Mouse (Mus musculus): ENCODE results near the gene Rpgrip1. TPM values are rescaled to one million over a fixed set of nuclear protein-coding genes. Genes with fewer than 3 reads are reported as not detected.

Gene Rpgrip1
- polyA plus RNA-seq, 1 experiment from 2014 or later, result 62.1 TPM

DNA sequence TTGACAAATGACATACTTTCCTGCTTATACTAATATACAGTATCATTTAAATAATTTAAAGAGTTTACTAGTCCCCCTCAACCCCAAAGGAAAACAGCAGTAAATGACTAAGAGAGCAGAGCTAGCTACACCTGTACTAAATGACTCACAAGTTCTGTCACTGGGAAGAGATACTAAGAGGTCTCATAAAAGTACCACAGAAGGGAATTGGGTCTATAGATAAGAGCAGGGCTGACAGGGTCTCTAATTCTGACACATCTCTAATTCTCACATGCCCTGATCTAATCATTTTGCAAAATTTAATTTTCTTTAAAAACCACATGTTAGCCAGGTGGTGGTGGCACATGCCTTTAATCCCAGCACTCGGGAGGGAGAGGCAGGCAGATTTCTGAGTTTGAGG is 78.3 kb downstream of the Rpgrip1 start:
- WGBS (ENCODE audit: insufficient replicate concordance), result 57% methylated on average over 1 of the region's 1 CpGs
- H3K27me3 ChIP-seq (replicated peaks), result no peaks in the 10 kb centered on the region
- H3K36me3 ChIP-seq, result peaks cover 50% of the 10 kb centered on the region
- H3K9ac ChIP-seq, result no peak overlapping the region
- no peak; the same call in 1 of the 2 replicates for ATAC-seq
- no peak overlapping the region for H3K4me2 ChIP-seq
- H3K27ac ChIP-seq, result no peak overlapping the region
- peaks cover 52% of the 10 kb centered on the region for H3K4me1 ChIP-seq
- H3K4me3 ChIP-seq, result no peak overlapping the region
- H3K9me3 ChIP-seq (replicated peaks), result no peaks in the 10 kb centered on the region

- no peak overlapping the region for H3K27ac ChIP-seq
- no peaks in the 10 kb centered on the region for H3K27me3 ChIP-seq (replicated peaks)
- H3K9me3 ChIP-seq (replicated peaks), result no peaks in the 10 kb centered on the region
- H3K36me3 ChIP-seq, result peaks cover 49% of the 10 kb centered on the region
- WGBS (ENCODE audit: insufficient replicate concordance), result 59% methylated on average over 2 of the region's 2 CpGs
- no peak overlapping the region for H3K4me3 ChIP-seq
- H3K9ac ChIP-seq, result no peak overlapping the region
- H3K4me1 ChIP-seq, result peaks cover 59% of the 10 kb centered on the region
- ATAC-seq, result no peak
- no peak overlapping the region for H3K4me2 ChIP-seq
These were observed 79.0 kb downstream of the Rpgrip1 start for GRCm38 (mm10) chr14:52189519-52189918.

DNA sequence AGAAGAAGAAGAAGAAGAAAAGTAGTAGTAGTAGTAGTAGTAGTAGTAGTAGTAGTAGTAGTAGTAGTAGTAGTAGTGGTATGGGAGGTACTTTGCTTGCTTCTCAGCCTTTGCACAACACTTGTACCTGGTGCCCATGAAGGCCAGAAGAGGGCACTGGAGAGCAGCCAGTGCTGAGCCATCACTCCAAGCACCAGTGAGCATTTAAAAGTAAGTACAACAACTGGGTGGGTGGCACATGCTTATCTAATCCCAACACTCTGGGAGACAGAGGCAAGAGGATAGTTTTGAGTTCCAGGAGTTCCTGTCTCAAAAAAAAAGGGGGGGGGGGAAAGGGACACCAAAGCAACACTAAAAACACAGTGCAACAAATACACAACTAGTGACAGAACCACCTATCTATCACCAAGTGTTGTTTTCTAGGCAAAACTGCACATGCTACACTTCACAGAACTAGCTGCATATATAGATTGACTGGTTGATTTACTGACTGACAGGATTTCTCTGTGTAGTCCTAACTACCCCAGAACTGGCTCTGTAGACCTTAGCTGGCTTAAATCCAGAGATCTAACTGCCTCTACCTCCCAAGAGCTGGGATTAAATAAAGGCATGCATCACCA is 80.3 kb downstream of the Rpgrip1 start:
- Histone ChIP-seq H3K36me3 (peaks cover 47% of the 10 kb centered on the region), H3K27ac (peak overlapping the region; percentile 66), H3K9ac (no peak overlapping the region), H3K4me1 (peaks cover 71% of the 10 kb centered on the region), H3K4me3 (no peak overlapping the region), H3K27me3 (replicated peaks) (no peaks in the 10 kb centered on the region), H3K4me2 (peak overlapping the region; percentile 43), H3K9me3 (replicated peaks) (no peaks in the 10 kb centered on the region)
- peak; percentile 91 for ATAC-seq

DNA sequence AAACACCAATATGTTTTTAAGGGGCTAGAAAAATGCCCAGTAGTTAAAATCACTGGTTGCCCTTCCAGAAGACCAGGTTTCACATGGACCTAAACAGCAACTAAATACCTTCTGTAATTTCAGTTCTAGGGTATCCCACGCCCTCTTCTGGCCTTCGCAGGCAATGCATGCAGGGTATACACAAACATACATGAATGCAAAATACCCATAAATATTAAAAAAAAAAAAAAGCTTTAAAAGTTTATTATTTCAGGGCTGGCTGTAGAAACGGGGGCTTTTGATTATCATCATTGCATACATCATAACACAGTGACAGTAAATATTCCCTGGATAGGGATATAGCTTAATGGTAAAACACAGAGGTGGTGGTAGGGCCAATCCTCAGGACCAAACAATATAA is 85.2 kb downstream of the Rpgrip1 start:
- Histone ChIP-seq H3K9me3 (replicated peaks) (no peaks in the 10 kb centered on the region), H3K4me3 (peak overlapping the region; percentile 100), H3K4me1 (peaks cover 78% of the 10 kb centered on the region), H3K27me3 (replicated peaks) (no peaks in the 10 kb centered on the region), H3K36me3 (peaks cover 46% of the 10 kb centered on the region), H3K27ac (peak overlapping the region; percentile 99; the same call in 1 of the 2 replicates), H3K9ac (peak overlapping the region; percentile 97), H3K4me2 (peak overlapping the region; percentile 81)
- 0% methylated on average over 3 of the region's 3 CpGs for WGBS (ENCODE audit: insufficient replicate concordance)
- ATAC-seq, result no peak

DNA sequence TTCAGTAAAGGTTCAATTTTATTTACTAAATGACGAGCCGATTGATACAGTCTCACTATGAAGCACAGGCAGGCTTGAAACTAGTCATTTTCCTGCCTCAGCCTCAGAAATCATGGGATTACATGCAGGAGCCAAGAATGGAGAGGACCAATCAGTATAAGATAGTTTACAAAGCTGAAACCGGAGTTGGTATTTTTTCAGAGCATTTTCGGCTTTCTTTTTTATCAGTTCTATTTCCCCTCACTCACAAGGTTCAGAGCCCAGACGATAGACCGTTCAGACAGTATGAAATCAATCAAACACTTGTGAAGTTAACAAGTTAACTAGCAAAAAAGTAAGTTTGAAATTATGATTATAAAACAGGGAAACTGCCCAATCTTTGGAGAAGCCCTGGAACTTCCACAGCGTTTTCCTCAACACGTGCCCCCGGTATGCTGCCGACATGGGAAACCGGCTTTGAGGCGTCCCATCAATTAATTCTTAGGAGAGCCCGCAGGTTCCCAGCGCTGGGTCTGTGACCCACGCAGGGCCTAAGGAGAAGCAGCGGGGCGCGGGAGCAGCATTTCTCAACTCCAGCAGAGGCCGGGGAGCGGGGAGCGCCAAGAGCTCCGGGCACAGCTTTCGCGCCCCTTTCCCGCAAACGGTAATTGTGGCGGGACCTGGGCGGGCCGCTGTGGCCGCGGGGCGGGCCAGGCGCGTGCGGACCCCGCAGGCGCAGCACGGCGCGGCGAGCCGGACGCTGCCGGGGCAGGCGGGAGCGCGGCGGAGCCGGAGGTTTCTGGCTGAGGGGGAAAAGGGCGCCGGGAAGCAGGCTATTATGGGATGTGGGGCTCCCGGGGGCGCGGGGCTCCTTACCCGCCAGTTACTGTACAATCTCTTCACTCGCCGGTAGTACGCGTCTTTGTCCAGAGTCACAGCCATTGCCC is 86.0 kb downstream of the Rpgrip1 start:
- Histone ChIP-seq H3K36me3 (peaks cover 52% of the 10 kb centered on the region), H3K9ac (peak overlapping the region; percentile 97), H3K27ac (peak overlapping the region; percentile 99), H3K4me3 (peak overlapping the region; percentile 100), H3K27me3 (replicated peaks) (no peaks in the 10 kb centered on the region), H3K4me1 (peaks cover 70% of the 10 kb centered on the region), H3K9me3 (replicated peaks) (no peaks in the 10 kb centered on the region), H3K4me2 (peak overlapping the region; percentile 81)
- under 1% methylated on average over 54 of the region's 59 CpGs for WGBS (ENCODE audit: insufficient replicate concordance)
- ATAC-seq, result peak; percentile 42

- H3K4me3 ChIP-seq, result peak within 1 kb of the TSS; percentile 100
- H3K9me3 ChIP-seq (replicated peaks), result no peaks in the 10 kb centered on the region
- peak; percentile 88 for ATAC-seq
- peaks cover 54% of the 10 kb centered on the region for H3K36me3 ChIP-seq
- peaks cover 62% of the 10 kb centered on the region for H3K4me1 ChIP-seq
- WGBS (ENCODE audit: insufficient replicate concordance), result under 1% methylated on average over 59 of the region's 59 CpGs
- H3K27ac ChIP-seq, result peak within 1 kb of the TSS; percentile 99
- H3K4me2 ChIP-seq, result peak within 1 kb of the TSS; percentile 81
- peak within 1 kb of the TSS; percentile 97 for H3K9ac ChIP-seq
- H3K27me3 ChIP-seq (replicated peaks), result no peaks in the 10 kb centered on the region
These were observed 86.8 kb downstream of the Rpgrip1 start, which contains the start of gene Supt16 for GRCm38 (mm10) chr14:52197156-52197878. TSS of gene Supt16 (minus strand) at chr14:52197416.

DNA sequence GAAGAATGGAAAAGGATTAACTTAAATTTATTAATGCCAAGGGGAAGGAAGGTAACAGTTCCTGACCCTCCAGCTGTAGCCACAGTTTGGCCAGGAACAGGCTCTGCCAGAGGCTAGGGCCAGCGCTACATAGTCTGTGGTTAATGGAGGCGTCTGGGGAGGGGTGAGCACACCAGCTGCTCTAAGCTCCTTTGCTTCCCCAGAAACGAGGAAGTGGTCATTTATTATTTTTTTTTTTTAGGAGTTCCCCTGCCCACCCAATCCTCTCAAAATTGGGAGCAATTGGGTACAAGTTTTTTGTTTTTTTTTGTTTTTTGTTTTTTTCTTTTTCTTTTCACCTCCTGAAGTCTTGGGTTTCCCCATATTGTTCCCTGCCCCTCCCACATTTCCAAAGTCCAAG is 87.6 kb downstream of the Rpgrip1 start:
- Histone ChIP-seq H3K9ac (peak overlapping the region; percentile 97), H3K27me3 (replicated peaks) (no peaks in the 10 kb centered on the region), H3K4me3 (peak overlapping the region; percentile 100), H3K4me2 (peak overlapping the region; percentile 81), H3K4me1 (peaks cover 55% of the 10 kb centered on the region), H3K36me3 (peaks cover 53% of the 10 kb centered on the region), H3K27ac (peak overlapping the region; percentile 99), H3K9me3 (replicated peaks) (no peaks in the 10 kb centered on the region)
- 16% methylated on average over 3 of the region's 3 CpGs for WGBS (ENCODE audit: insufficient replicate concordance)
- no peak for ATAC-seq

DNA sequence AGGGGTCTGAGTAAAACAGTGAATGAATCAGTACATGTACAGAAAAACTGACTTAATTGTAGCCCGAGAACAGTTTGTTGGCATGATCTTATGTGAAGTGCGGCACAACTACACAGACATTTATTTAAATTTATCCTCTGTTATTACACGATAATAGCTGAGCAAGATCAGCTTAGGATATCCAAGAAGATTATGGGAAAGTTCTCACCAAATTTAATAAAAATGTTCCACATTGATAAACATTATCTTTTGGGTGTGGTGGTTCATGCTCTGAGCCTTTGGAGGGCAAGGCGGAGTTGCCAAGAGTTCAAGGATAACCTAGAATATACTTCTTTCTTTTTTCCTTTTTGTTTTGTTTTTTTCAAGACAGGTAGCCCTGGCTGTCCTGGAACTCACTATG is 88.9 kb downstream of the Rpgrip1 start:
- H3K4me1 ChIP-seq, result peaks cover 44% of the 10 kb centered on the region
- H3K9ac ChIP-seq, result peak overlapping the region; percentile 97; the same call in 1 of the 2 replicates
- 44% methylated on average over 4 of the region's 4 CpGs for WGBS (ENCODE audit: insufficient replicate concordance)
- H3K27ac ChIP-seq, result peak overlapping the region; percentile 99
- H3K4me3 ChIP-seq, result 0 out of 2 replicates have a peak overlapping the region, but pooled peaks have one; percentile 100
- no peaks in the 10 kb centered on the region for H3K9me3 ChIP-seq (replicated peaks)
- H3K36me3 ChIP-seq, result peaks cover 51% of the 10 kb centered on the region
- peak; percentile 2; the same call in 1 of the 2 replicates for ATAC-seq
- H3K27me3 ChIP-seq (replicated peaks), result no peaks in the 10 kb centered on the region
- H3K4me2 ChIP-seq, result peak overlapping the region; percentile 81

Other genes starting within 250 kb of the Rpgrip1 start
- 19.6 and 20.4 TPM in 2 replicates for gene Mettl17, start 225.9 kb upstream of the Rpgrip1 start, polyA plus RNA-seq (2016; fragmentation: Nextera tagmentation; extraction: Ambion mirVana)
- 0.06 and 0.11 TPM in 2 replicates for gene Slc39a2, start 217.8 kb upstream of the Rpgrip1 start, polyA plus RNA-seq (2016; fragmentation: Nextera tagmentation; extraction: Ambion mirVana)
- gene Ndrg2, start 196.5 kb upstream of the Rpgrip1 start, polyA plus RNA-seq (2016; fragmentation: Nextera tagmentation; extraction: Ambion mirVana), result 17.0 and 17.3 TPM in 2 replicates
- not detected in 2 replicates for gene Tppp2, start 192.3 kb upstream of the Rpgrip1 start, polyA plus RNA-seq (2016; fragmentation: Nextera tagmentation; extraction: Ambion mirVana)
- not detected in 2 replicates for gene Rnase13, start 187.9 kb upstream of the Rpgrip1 start, polyA plus RNA-seq (2016; fragmentation: Nextera tagmentation; extraction: Ambion mirVana)
- 34.8 and 40.1 TPM in 2 replicates for gene Arhgef40, start 126.0 kb upstream of the Rpgrip1 start, polyA plus RNA-seq (2016; fragmentation: Nextera tagmentation; extraction: Ambion mirVana)
- 0.32 and 0.39 TPM in 2 replicates for gene Tmem253, start 95.0 kb upstream of the Rpgrip1 start, polyA plus RNA-seq (2016; fragmentation: Nextera tagmentation; extraction: Ambion mirVana)
- 15.3 and 15.8 TPM in 2 replicates for gene Zfp219, start 90.0 kb upstream of the Rpgrip1 start, polyA plus RNA-seq (2016; fragmentation: Nextera tagmentation; extraction: Ambion mirVana)
- not detected in 2 replicates for gene Olfr221, start 68.2 kb upstream of the Rpgrip1 start, polyA plus RNA-seq (2016; fragmentation: Nextera tagmentation; extraction: Ambion mirVana)
- 438 and 448 TPM in 2 replicates for gene Hnrnpc, start 6.7 kb upstream of the Rpgrip1 start, polyA plus RNA-seq (2016; fragmentation: Nextera tagmentation; extraction: Ambion mirVana)
- 53.7 TPM in 2 replicates for gene Supt16, start 86.7 kb downstream of the Rpgrip1 start, polyA plus RNA-seq (2016; fragmentation: Nextera tagmentation; extraction: Ambion mirVana)
- gene Chd8, start 147.1 kb downstream of the Rpgrip1 start, polyA plus RNA-seq (2016; fragmentation: Nextera tagmentation; extraction: Ambion mirVana), result 20.8 and 20.9 TPM in 2 replicates
- gene Tox4, start 168.4 kb downstream of the Rpgrip1 start, polyA plus RNA-seq (2016; fragmentation: Nextera tagmentation; extraction: Ambion mirVana), result 26.5 and 26.7 TPM in 2 replicates
- 4.6 TPM in 2 replicates for gene Rab2b, start 168.8 kb downstream of the Rpgrip1 start, polyA plus RNA-seq (2016; fragmentation: Nextera tagmentation; extraction: Ambion mirVana)
- gene Mettl3, start 194.4 kb downstream of the Rpgrip1 start, polyA plus RNA-seq (2016; fragmentation: Nextera tagmentation; extraction: Ambion mirVana), result 26.8 and 28.6 TPM in 2 replicates
- 3.0 and 3.8 TPM in 2 replicates for gene Sall2, start 218.1 kb downstream of the Rpgrip1 start, polyA plus RNA-seq (2016; fragmentation: Nextera tagmentation; extraction: Ambion mirVana)
- gene Olfr1513, start 245.7 kb downstream of the Rpgrip1 start, polyA plus RNA-seq (2016; fragmentation: Nextera tagmentation; extraction: Ambion mirVana), result not detected in 2 replicates

Measured in liver, embryonic 12.5 days (tissue).